In the genomic region with DNA sequence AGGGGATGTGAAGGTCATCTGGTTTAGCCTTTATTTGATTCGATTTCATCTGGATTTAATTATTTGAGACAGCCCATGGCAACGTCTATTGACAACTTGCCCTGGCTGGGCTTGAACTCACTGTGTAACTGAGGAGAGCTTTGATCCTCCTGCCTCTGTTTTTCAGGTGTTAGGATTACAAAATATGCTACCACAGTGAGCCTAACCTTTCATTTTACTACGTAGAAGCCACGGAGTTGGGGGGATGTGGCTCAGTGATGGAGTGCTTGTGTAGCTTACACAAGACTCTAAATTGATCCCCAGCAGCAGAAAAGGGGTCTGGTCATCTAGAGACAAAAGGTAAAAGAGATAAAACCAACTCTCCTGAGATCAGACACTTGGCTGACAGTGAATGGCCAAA, we compare ENCODE assay signal across 9 mouse cellular contexts. TPM values are rescaled to one million over a fixed set of nuclear protein-coding genes. Genes with fewer than 3 reads are reported as not detected.
A peak's percentile ranks its signal among the peaks of the same experiment; 100 is the strongest.
DNase-seq lines count a peak whose midpoint lies in the region; ATAC-seq and TF ChIP-seq lines count a peak whose summit lies in the region.
"Had no signal": no experiment of that assay in that cellular context is flagged by ENCODE, and none has a peak within 500 bp of the region (broad histone marks: within the 10 kb centered on the region; RNA-seq: fewer than 3 reads in every experiment).

No protein-coding gene starts in this region.

- TF ChIP-seq POLR2A in myocyte (IDR thresholded peaks at IDR 0.05; ENCODE audit: insufficient read length, low read depth), result no peak

- ATAC-seq in heart, embryonic 11.5 days (replicated peaks; ENCODE audit: insufficient number of reproducible peaks, low FRiP score, low TSS enrichment), result no peak
- no peak for ATAC-seq in embryonic facial prominence, embryonic 13.5 days (ENCODE audit: insufficient number of reproducible peaks, insufficient read depth, low FRiP score, low TSS enrichment, low read depth)
- no peak for ATAC-seq in intestine, embryonic 15.5 days

- peak overlapping the region; percentile 79 for H3K4me3 ChIP-seq in heart, embryonic 11.5 days (ENCODE audit: low read depth, low read length)
- H3K4me3 ChIP-seq in embryonic facial prominence, embryonic 13.5 days, result peak overlapping the region; percentile 73; the same call in 1 of the 2 replicates
- no peak overlapping the region for H3K4me3 ChIP-seq in intestine, embryonic 15.5 days (replicated peaks)
- peak overlapping the region; percentile 49 for H3K4me3 ChIP-seq in myocyte
- no peak overlapping the region; the same call in 1 of the 2 replicates for H3K4me3 ChIP-seq in left cerebral cortex, adult 2 months

- no peak overlapping the region for H3K27ac ChIP-seq in heart, embryonic 11.5 days (ENCODE audit: low read depth, low read length)
- no peak overlapping the region for H3K27ac ChIP-seq in embryonic facial prominence, embryonic 13.5 days
- no peak overlapping the region for H3K27ac ChIP-seq in intestine, embryonic 15.5 days
- no peak overlapping the region for H3K27ac ChIP-seq in left cerebral cortex, adult 2 months
- H3K27ac ChIP-seq: kidney, postnatal 0 days had no signal

- peaks cover 4% of the 10 kb centered on the region for H3K4me1 ChIP-seq in heart, embryonic 11.5 days (ENCODE audit: control insufficient read depth, insufficient read depth, low read length)
- H3K4me1 ChIP-seq in embryonic facial prominence, embryonic 13.5 days, result peaks cover 11% of the 10 kb centered on the region
- 0 out of 2 replicates have a peak, but pooled peaks cover 7% of the 10 kb centered on the region for H3K4me1 ChIP-seq in intestine, embryonic 15.5 days (replicated peaks)

- 48% methylated on average over 4 of the region's 4 CpGs for WGBS in heart, embryonic 11.5 days (ENCODE audit: insufficient replicate concordance)
- WGBS in embryonic facial prominence, embryonic 13.5 days, result 23% methylated on average over 4 of the region's 4 CpGs
- WGBS in intestine, embryonic 15.5 days, result 54% methylated on average over 4 of the region's 4 CpGs

- DNase-seq in heart, postnatal 4 days, result no peak
- DNase-seq in adrenal gland, adult 2 months, result no peak
- no peak for DNase-seq in lung, postnatal 14 days
- no peak for DNase-seq in left cerebral cortex, adult 2 months (ENCODE audit: extremely low spot score in 1 of 2, low spot score in 2 of 2)

- no peaks in the 10 kb centered on the region for H3K36me3 ChIP-seq in heart, embryonic 11.5 days (ENCODE audit: control insufficient read depth, insufficient read depth, low read length)
- no peaks in the 10 kb centered on the region for H3K36me3 ChIP-seq in embryonic facial prominence, embryonic 13.5 days
- H3K36me3 ChIP-seq in intestine, embryonic 15.5 days, result no peaks in the 10 kb centered on the region
- no peaks in the 10 kb centered on the region for H3K36me3 ChIP-seq in myocyte (ENCODE audit: control insufficient read depth, insufficient read depth)

- no peak overlapping the region for H3ac ChIP-seq in myocyte (ENCODE audit: control insufficient read depth, insufficient read length)

- H3K9me3 ChIP-seq in heart, embryonic 11.5 days (replicated peaks; ENCODE audit: control insufficient read depth, low read length), result no peaks in the 10 kb centered on the region
- H3K9me3 ChIP-seq in embryonic facial prominence, embryonic 13.5 days, result no peaks in the 10 kb centered on the region
- no peaks in the 10 kb centered on the region for H3K9me3 ChIP-seq in intestine, embryonic 15.5 days

- intact Hi-C loops in left cerebral cortex, adult 2 months (cut with DNase I), result loop anchor here (5.0 kb wide), 2 partner anchors 129 to 164 kb away; partner anchors contain the start of gene Nrf1

- H3K27me3 ChIP-seq in heart, embryonic 11.5 days (ENCODE audit: control insufficient read depth, insufficient read depth, low read length), result peaks cover 8% of the 10 kb centered on the region; the same call in 1 of the 2 replicates
- peaks cover 40% of the 10 kb centered on the region for H3K27me3 ChIP-seq in embryonic facial prominence, embryonic 13.5 days
- H3K27me3 ChIP-seq in intestine, embryonic 15.5 days (replicated peaks), result peaks cover 8% of the 10 kb centered on the region; the same call in 1 of the 2 replicates
- no peaks in the 10 kb centered on the region for H3K27me3 ChIP-seq in myocyte (ENCODE audit: control insufficient read depth, insufficient read depth, insufficient read length)

- peak overlapping the region; percentile 82 for H3K9ac ChIP-seq in heart, embryonic 11.5 days (ENCODE audit: low read depth, low read length)
- no peak overlapping the region; the same call in 1 of the 2 replicates for H3K9ac ChIP-seq in embryonic facial prominence, embryonic 13.5 days
- H3K9ac ChIP-seq in intestine, embryonic 15.5 days, result no peak overlapping the region

- TF ChIP-seq CTCF in left cerebral cortex, adult 2 months (IDR thresholded peaks at IDR 0.05), result no peak

- no peaks in the 10 kb centered on the region for H3K79me2 ChIP-seq in myocyte (ENCODE audit: control insufficient read depth, insufficient read depth)

- H3K4me2 ChIP-seq in heart, embryonic 11.5 days, result peak overlapping the region; percentile 95
- H3K4me2 ChIP-seq in embryonic facial prominence, embryonic 13.5 days, result peak overlapping the region; percentile 93
- peak overlapping the region; percentile 95; the same call in 1 of the 2 replicates for H3K4me2 ChIP-seq in intestine, embryonic 15.5 days (replicated peaks)
- H3K4me2 ChIP-seq in myocyte (ENCODE audit: low read depth), result peak overlapping the region; percentile 92

TF ChIP-seq in myocyte, 11 proteins besides CTCF, POLR2A, EP300 and RAD21:
- TF ChIP-seq E2F4 (IDR thresholded peaks at IDR 0.05; ENCODE audit: insufficient read depth), result no peak
- TF ChIP-seq CEBPB (IDR thresholded peaks at IDR 0.05; ENCODE audit: insufficient read depth, poor library complexity, severe bottlenecking), result no peak
- no peak for TF ChIP-seq REST (IDR thresholded peaks at IDR 0.05; ENCODE audit: insufficient read depth, insufficient read length)
- TF ChIP-seq TCF3 (IDR thresholded peaks at IDR 0.05; ENCODE audit: insufficient read length, low read depth), result no peak
- TF ChIP-seq MYOG (IDR thresholded peaks at IDR 0.05; ENCODE audit: control insufficient read depth in 1 of 3, insufficient read depth in 1 of 3, insufficient read length in 2 of 3, low read depth in 2 of 3), result no peak

RNA-seq across cellular contexts. Expression of gene Strip2, which starts 1.1 kb away (rescaled TPM):
- polyA plus RNA-seq in heart, embryonic 11.5 days (2014; fragmentation: Nextera tagmentation; extraction: Ambion mirVana), result 21.5 and 25.7 TPM in 2 replicates
- 10 to 100 TPM; 88.5 to 98.9 TPM for total RNA-seq in heart, postnatal 4 days (2021)
- polyA plus RNA-seq in embryonic facial prominence, embryonic 13.5 days (2015; fragmentation: Nextera tagmentation; extraction: Ambion mirVana), result 0.80 and 0.83 TPM in 2 replicates
- 0.40 and 0.62 TPM in 2 replicates for polyA plus RNA-seq in intestine, embryonic 15.5 days (2015; fragmentation: Nextera tagmentation; extraction: Ambion mirVana)
- 0.83 TPM for polyA plus RNA-seq in myocyte (2012; fragmentation: generic; extraction: Trizol)
- 1 to 10 TPM; 1.1 to 1.7 TPM for total RNA-seq in adrenal gland, adult 2 months (2021)
- 0.22 and 0.31 TPM in 2 replicates for polyA plus RNA-seq in adrenal gland, adult 2 months (2012; rRNA removed)
- 10 to 100 TPM; 17.0 to 24.1 TPM for total RNA-seq in left cerebral cortex, adult 2 months (2021)

Comparison
In these comparisons a context has a peak if more than half of its experiments do, and no peak if none do; other contexts are left out.
1. H3K4me3 ChIP-seq: peak in heart, embryonic 11.5 days (single experiment), embryonic facial prominence, embryonic 13.5 days (single experiment) and myocyte (single experiment); none in intestine, embryonic 15.5 days (single experiment) and left cerebral cortex, adult 2 months (single experiment).
2. RNA of gene Strip2, which starts 1.1 kb away (polyA plus RNA-seq): 21.5 to 25.7 TPM in heart, embryonic 11.5 days; 0.80 to 0.83 TPM in embryonic facial prominence, embryonic 13.5 days, 0.83 TPM in myocyte (single experiment), 0.40 to 0.62 TPM in intestine, embryonic 15.5 days and 0.22 to 0.31 TPM in adrenal gland, adult 2 months; every median in the first group is over 10 times any median in the second.
3. Peak in every context shown above with its lines, with median percentiles within 50 percentile points of each other: H3K4me2 ChIP-seq.